Mouse (Mus musculus) kidney, adult 2 months (tissue): ENCODE measurements around the gene Tmem33. TPM values are rescaled to one million over a fixed set of nuclear protein-coding genes. Genes with fewer than 3 reads are reported as not detected.
A peak's percentile ranks its signal among the peaks of the same experiment; 100 is the strongest.

Source experiments
- DNase-seq: peaks from one replicate; pipeline ENCODE4 v3.0.0; 2021
- H3K27ac ChIP-seq: fragments of 200-500 bp; 2 replicates; pipeline ENCODE4 v1.5.1; 2012; ENCODE audit warnings: low read depth, low read length, control low read depth, inconsistent platforms; ENCODE audit not compliant: insufficient read depth
- H3K27me3 ChIP-seq: fragments of 200-500 bp; replicated peaks from 2 replicates; pipeline ENCODE4 v1.6.1; 2012; ENCODE audit warnings: mild to moderate bottlenecking, moderate library complexity, low read length, inconsistent platforms; ENCODE audit not compliant: control insufficient read depth, insufficient read depth
- H3K36me3 ChIP-seq: fragments of 200-500 bp; 2 replicates; pipeline ENCODE4 v1.6.1; 2012; ENCODE audit warnings: mild to moderate bottlenecking, moderate library complexity, low read length, inconsistent platforms; ENCODE audit not compliant: control insufficient read depth, insufficient read depth
- H3K4me1 ChIP-seq: fragments of 200-500 bp; 2 replicates; pipeline ENCODE4 v1.6.1; 2011; ENCODE audit warnings: low read length; ENCODE audit not compliant: control insufficient read depth, insufficient read depth
- H3K4me3 ChIP-seq: fragments of 200-500 bp; 2 replicates; pipeline ENCODE4 v1.5.1; 2011; ENCODE audit warnings: mild to moderate bottlenecking, low read depth, low read length, control low read depth; ENCODE audit not compliant: insufficient read depth
- CTCF ChIP-seq: fragments of 200-500 bp; conservative IDR thresholded peaks from 2 replicates; pipeline ENCODE4 v1.5.1; 2011; ENCODE audit warnings: low read depth, mild to moderate bottlenecking, control low read depth, low read length, moderate library complexity, mixed read lengths; ENCODE audit not compliant: insufficient read depth, insufficient read length
- POLR2A ChIP-seq: fragments of 200-500 bp; IDR thresholded peaks from one replicate; pipeline ENCODE4 v1.6.1; 2011; ENCODE audit warnings: low read depth, low read length, control low read depth
- WGBS: fragments of 180-500 bp; shearing (Covaris S2); methylation state at CpG from one replicate; pipeline ENCODE4 v1.1.7; 2018; 5-methylcytosine and 5-hydroxymethylcytosine counted together
- polyA plus RNA-seq: library from polyadenylated mRNA; depleted of rRNA; stranded (reverse); fragments of >200 nt; gene quantifications from 2 replicates; pipeline ENCODE4 v1.2.3, GENCODE M21; 2012; rRNA removed

The Tmem33 gene
- polyA plus RNA-seq: 190 and 218 TPM in 2 replicates

GRCm38 (mm10) chr5:67260531-67261371 lies at the start of gene Tmem33:
TSS of gene Tmem33 (plus strand) at chr5:67260565.
- DNase-seq: peak; percentile 98
- H3K36me3 ChIP-seq: peaks cover under 1% of the 10 kb centered on the region; the same call in 1 of the 2 replicates
- peak within 1 kb of the TSS; percentile 81 for H3K27ac ChIP-seq
- peak within 1 kb of the TSS; percentile 81 for H3K4me3 ChIP-seq
- TF ChIP-seq CTCF (no peak), POLR2A (peak; percentile 42)
- H3K4me1 ChIP-seq: peaks cover 6% of the 10 kb centered on the region; the same call in 1 of the 2 replicates
- H3K27me3 ChIP-seq: no peaks in the 10 kb centered on the region
- WGBS: under 1% methylated on average over 67 of the region's 67 CpGs

- TF ChIP-seq CTCF: no peak
- no peak for TF ChIP-seq POLR2A
- WGBS: 44% methylated on average over 5 of the region's 5 CpGs
- no peak overlapping the region for H3K4me3 ChIP-seq
- peaks cover 3% of the 10 kb centered on the region; the same call in 1 of the 2 replicates for H3K27me3 ChIP-seq
- no peaks in the 10 kb centered on the region for H3K36me3 ChIP-seq
- H3K4me1 ChIP-seq: no peaks in the 10 kb centered on the region
- DNase-seq: no peak
- H3K27ac ChIP-seq: no peak overlapping the region
Measured at GRCm38 (mm10) chr5:67213168-67213567, 47.2 kb upstream of the Tmem33 start.

DNA sequence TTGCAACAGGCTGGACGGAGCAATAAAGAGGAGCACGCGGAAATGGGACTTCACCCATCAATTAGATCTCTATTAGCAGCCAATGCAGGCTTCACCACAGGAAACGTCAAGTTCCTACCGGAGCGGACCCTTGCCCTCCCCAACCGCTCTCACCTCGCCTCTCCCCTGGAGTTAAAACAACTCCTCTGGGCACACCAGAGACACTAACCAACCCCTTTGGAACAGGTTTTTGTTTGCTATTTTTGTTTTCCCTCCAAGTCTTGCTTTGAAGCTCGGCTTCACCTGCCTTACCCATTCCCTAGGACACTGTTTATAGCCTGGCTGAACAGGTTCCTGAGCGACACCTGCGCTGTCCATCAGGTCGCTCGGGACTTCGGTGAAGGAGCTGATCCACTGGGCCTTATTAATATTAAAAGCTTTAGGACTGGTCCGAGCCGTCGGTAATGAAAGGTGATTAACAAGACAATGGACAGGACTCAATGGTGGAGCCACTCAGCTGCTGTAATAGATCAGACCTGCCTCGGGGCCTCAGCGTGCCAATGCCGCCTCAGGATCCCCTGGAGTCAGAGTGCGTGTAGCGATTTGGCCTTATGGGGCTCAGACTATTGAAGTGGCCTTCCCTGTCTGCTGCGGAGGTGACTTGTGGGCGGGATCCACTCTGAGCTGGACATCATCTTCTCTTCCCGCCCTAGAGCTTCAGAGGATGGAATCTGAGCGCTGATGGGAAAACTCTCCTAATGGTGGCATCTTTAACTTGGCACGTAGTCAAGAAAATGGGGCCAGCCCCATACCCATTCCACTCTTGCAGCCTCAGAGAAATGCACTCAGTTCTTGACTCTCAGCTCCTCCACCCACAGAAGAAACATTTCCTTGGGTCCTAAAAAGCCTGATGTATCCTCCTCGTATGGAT lies 45.0 kb upstream of the Tmem33 start:
- 3% methylated on average over 28 of the region's 28 CpGs for WGBS
- no peaks in the 10 kb centered on the region for H3K4me1 ChIP-seq
- H3K4me3 ChIP-seq: no peak overlapping the region
- no peaks in the 10 kb centered on the region for H3K36me3 ChIP-seq
- no peak for DNase-seq
- H3K27me3 ChIP-seq: peaks cover 3% of the 10 kb centered on the region; the same call in 1 of the 2 replicates
- TF ChIP-seq POLR2A: no peak
- no peak for TF ChIP-seq CTCF
- no peak overlapping the region for H3K27ac ChIP-seq

DNA sequence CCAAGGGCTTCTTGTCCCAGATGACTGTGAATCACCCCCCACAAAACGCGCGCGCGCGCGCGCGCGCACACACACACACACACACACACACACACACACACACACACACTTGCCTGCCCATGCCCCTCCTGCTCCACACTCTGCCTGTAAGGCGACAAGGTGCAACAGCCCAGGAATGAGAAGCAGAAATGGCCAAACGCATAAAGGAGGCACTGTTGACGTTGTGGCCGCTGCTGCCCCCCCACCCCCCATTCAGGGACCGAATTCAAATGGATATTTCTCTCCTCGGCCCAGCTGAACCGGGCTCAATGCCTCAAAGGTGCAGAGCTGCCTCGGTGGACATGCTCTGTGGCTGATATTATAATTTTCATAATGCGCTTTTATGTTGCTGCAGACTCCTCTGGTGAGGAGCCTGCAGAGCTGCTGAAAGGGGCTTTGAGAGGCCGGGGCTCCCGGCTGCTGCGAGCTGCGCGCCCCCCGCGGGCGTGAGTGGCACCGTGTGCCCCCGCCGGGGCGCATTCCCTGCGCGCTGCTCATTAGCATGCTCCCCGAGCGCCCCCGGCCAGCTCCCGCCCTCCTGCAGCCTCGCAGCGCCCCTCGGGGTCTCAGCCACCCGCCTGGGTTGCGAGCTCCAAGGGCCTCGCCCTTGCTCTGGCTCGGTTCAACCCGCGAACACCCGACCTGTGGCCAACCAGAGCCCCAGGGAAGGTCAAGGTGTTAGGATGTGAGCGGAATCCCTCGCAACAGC lies 44.2 kb upstream of the Tmem33 start:
- Histone ChIP-seq H3K4me3 (no peak overlapping the region), H3K27ac (no peak overlapping the region), H3K36me3 (no peaks in the 10 kb centered on the region), H3K27me3 (peaks cover 4% of the 10 kb centered on the region; the same call in 1 of the 2 replicates), H3K4me1 (no peaks in the 10 kb centered on the region)
- WGBS: 2% methylated on average over 49 of the region's 49 CpGs
- TF ChIP-seq CTCF (no peak), POLR2A (no peak)
- no peak for DNase-seq

GRCm38 (mm10) chr5:67216779-67217095 lies 43.6 kb upstream of the Tmem33 start:
- Histone ChIP-seq H3K36me3 (no peaks in the 10 kb centered on the region), H3K4me3 (no peak overlapping the region), H3K4me1 (no peaks in the 10 kb centered on the region), H3K27me3 (peaks cover 7% of the 10 kb centered on the region; the same call in 1 of the 2 replicates), H3K27ac (no peak overlapping the region)
- TF ChIP-seq POLR2A (no peak), CTCF (no peak)
- 3% methylated on average over 9 of the region's 9 CpGs for WGBS
- DNase-seq: no peak

DNA sequence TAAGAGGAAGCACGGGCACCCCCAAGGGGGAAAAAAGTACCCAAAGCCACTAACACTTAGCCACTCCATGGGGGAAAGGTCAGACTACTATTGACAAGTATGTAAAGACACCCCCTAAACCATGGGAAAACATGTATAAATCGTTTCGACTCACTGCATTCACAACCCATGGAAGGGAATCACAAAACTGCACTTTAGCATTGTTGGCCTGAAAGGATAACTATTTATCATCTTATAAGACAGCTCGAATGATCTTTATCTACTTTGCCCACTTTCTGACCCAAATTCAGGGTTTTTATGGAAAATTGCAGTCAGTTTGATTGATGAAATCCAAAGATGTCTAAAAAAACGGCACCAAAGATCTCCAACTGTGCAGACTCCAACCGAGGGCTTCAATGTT lies 38.5 kb upstream of the Tmem33 start:
- H3K27me3 ChIP-seq: peaks cover 12% of the 10 kb centered on the region

More for the DNA sequence above, 38.5 kb upstream of the Tmem33 start:
- Histone ChIP-seq H3K27ac (no peak overlapping the region), H3K36me3 (no peaks in the 10 kb centered on the region), H3K4me3 (no peak overlapping the region), H3K4me1 (no peaks in the 10 kb centered on the region)
- WGBS: 11% methylated on average over 6 of the region's 6 CpGs
- no peak for DNase-seq
- TF ChIP-seq CTCF (no peak), POLR2A (no peak)
